Mouse (Mus musculus): ENCODE data around the gene Gm11037.
"Not testable (repeated sequence)": the region's sequence is repeated elsewhere in the genome, so short reads cannot be mapped to it uniquely, and the experiment has no call there.

Gene Gm11037

GRCm38 (mm10) chr2:131132930-131133547 is at the start of gene Gm11037:
TSS of gene Gm11037 (plus strand) at chr2:131133497.
- no peak for DNase-seq

- DNase-seq = peak in 1 of 2 experiments; percentile 10
Measured at GRCm38 (mm10) chr2:131084206-131084605, 49.1 kb upstream of the Gm11037 start.

- no peak for DNase-seq
Measured at GRCm38 (mm10) chr2:131086667-131087390, 46.5 kb upstream of the Gm11037 start, which contains the start of gene Siglec1. TSS of gene Siglec1 (minus strand) at chr2:131086765.

GRCm38 (mm10) chr2:131088581-131088980 is 44.7 kb upstream of the Gm11037 start:
- DNase-seq = peak in 1 of 2 experiments; percentile 16

- DNase-seq = no peak
Measured at GRCm38 (mm10) chr2:131089634-131090033, 43.7 kb upstream of the Gm11037 start.

- DNase-seq = peak; percentile 10 to 54
Measured at GRCm38 (mm10) chr2:131090852-131091251, 42.4 kb upstream of the Gm11037 start.

GRCm38 (mm10) chr2:131093577-131093976 is 39.7 kb upstream of the Gm11037 start:
- DNase-seq = peak in 1 of 2 experiments; percentile 9

- DNase-seq = peak; percentile 73 to 79
Measured at GRCm38 (mm10) chr2:131094823-131095222, 38.5 kb upstream of the Gm11037 start.

- DNase-seq = peak; percentile 65 to 83
Measured at GRCm38 (mm10) chr2:131096101-131096795, 37.0 kb upstream of the Gm11037 start.

- DNase-seq = no peak
Measured at GRCm38 (mm10) chr2:131097087-131097486, 36.2 kb upstream of the Gm11037 start.

GRCm38 (mm10) chr2:131101530-131101929 is 31.8 kb upstream of the Gm11037 start:
- DNase-seq = no peak

- no peak for DNase-seq
Measured at GRCm38 (mm10) chr2:131104021-131104420, 29.3 kb upstream of the Gm11037 start.

GRCm38 (mm10) chr2:131105061-131105460 is 28.2 kb upstream of the Gm11037 start:
- not testable (repeated sequence) for DNase-seq

- no peak for DNase-seq
Measured at GRCm38 (mm10) chr2:131105989-131106388, 27.3 kb upstream of the Gm11037 start.

GRCm38 (mm10) chr2:131118968-131119574 is 14.2 kb upstream of the Gm11037 start:
- no peak for DNase-seq

GRCm38 (mm10) chr2:131124166-131124565 is 9.1 kb upstream of the Gm11037 start:
- DNase-seq = peak; percentile 40 to 72

GRCm38 (mm10) chr2:131125157-131125963 is 7.9 kb upstream of the Gm11037 start:
- no peak for DNase-seq

GRCm38 (mm10) chr2:131125964-131126815 is 7.1 kb upstream of the Gm11037 start:
- DNase-seq = no peak

GRCm38 (mm10) chr2:131127161-131127730 is 6.1 kb upstream of the Gm11037 start, which contains the start of gene Hspa12b:
TSS of gene Hspa12b (plus strand) at chr2:131127280.
- DNase-seq = peak; percentile 65 to 82

GRCm38 (mm10) chr2:131128211-131128610 is 5.1 kb upstream of the Gm11037 start:
- no peak for DNase-seq
